Mouse (Mus musculus) embryonic fibroblast, embryonic 13.5 days (primary cell): ENCODE data around the gene Oit3.

Experiments used
- CTCF ChIP-seq: IDR thresholded peaks from 2 replicates; pipeline ENCODE4 v1.5.1; 2011; ENCODE audit warnings: mild to moderate bottlenecking, control low read depth, low read length, moderate library complexity, borderline replicate concordance; ENCODE audit not compliant: insufficient read depth
- POLR2A ChIP-seq: IDR thresholded peaks from 2 replicates; pipeline ENCODE4 v1.6.1; 2011; ENCODE audit warnings: low read depth, mild to moderate bottlenecking, control low read depth, low read length, moderate library complexity

GRCm38 (mm10) chr10:59386951-59387350 is 54.6 kb downstream of the Oit3 start:
- TF ChIP-seq CTCF (no peak), POLR2A (no peak)
